Mouse (Mus musculus): Measurements from ENCODE around the gene Erp44.

DNA sequence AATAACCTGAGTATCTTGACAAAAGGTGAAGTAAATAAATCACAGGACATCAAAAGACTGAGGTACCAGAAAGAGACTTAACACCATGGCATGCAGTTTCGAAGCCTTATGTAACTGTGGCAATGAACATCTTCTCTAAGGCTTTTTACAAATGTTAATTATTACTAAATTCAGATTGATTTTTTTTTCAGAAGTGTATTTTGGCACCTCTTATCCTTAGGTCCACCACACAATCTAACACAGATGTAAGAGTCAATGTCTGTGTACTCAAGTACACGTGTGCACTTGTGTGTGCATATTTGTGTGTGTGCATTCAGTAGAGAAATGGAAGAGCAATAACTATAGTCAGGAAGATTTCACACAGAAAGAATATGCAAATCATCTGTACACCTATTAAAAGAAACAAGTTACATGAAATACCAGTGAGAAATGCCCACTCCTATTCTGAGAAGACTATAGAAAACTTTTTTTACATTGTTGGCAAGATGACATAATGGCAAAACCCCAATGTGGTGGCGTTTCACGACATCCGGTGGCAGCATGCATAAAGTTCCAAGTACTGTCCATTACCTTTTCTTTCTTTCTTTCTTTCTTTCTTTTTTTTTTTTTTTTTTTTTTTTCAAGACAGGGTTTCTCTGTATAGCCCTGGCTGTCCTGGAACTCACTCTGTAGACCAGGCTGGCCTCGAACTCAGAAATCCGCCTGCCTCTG lies 6.1 kb downstream of the Erp44 start:
- no peak for TF ChIP-seq CTCF (IDR thresholded peaks at IDR 0.05; ENCODE audit: borderline replicate concordance, extremely low read depth, insufficient read depth, insufficient read length)
- no peak for TF ChIP-seq POLR2A (IDR thresholded peaks at IDR 0.05; ENCODE audit: borderline replicate concordance, extremely low read depth, insufficient read depth, insufficient read length, poor library complexity, severe bottlenecking)
